Mouse (Mus musculus) forebrain, embryonic 13.5 days (tissue): Measurements from ENCODE around the gene Pax2. TPM values are rescaled to one million over a fixed set of nuclear protein-coding genes. Genes with fewer than 3 reads are reported as not detected.

ENCODE experiments used
- ATAC-seq: fragments of 200-750 bp; cut with Nextera tagmentation; 2 replicates; pipeline ENCODE4 v1.8.0; 2017
- H3K27ac ChIP-seq: fragments of 300-500 bp; sonication (generic); 2 replicates; pipeline ENCODE4 v1.5.1; 2015; ENCODE audit warnings: inconsistent platforms, mild to moderate bottlenecking, moderate library complexity
- H3K27me3 ChIP-seq: fragments of 300-500 bp; sonication (generic); 2 replicates; pipeline ENCODE4 v1.6.1; 2015; ENCODE audit warnings: mild to moderate bottlenecking, inconsistent platforms
- H3K36me3 ChIP-seq: fragments of 300-500 bp; sonication (generic); 2 replicates; pipeline ENCODE4 v1.6.1; 2015; ENCODE audit warnings: mild to moderate bottlenecking, inconsistent platforms; ENCODE audit not compliant: poor library complexity, severe bottlenecking
- H3K4me1 ChIP-seq: fragments of 300-500 bp; sonication (generic); 2 replicates; pipeline ENCODE4 v1.6.1; 2015; ENCODE audit warnings: inconsistent platforms
- H3K4me2 ChIP-seq: fragments of 300-500 bp; sonication (generic); 2 replicates; pipeline ENCODE4 v1.6.1; 2015; ENCODE audit warnings: inconsistent platforms, mild to moderate bottlenecking, moderate library complexity
- H3K4me3 ChIP-seq: fragments of 300-500 bp; sonication (generic); 2 replicates; pipeline ENCODE4 v1.5.1; 2015; ENCODE audit warnings: mild to moderate bottlenecking, inconsistent platforms
- H3K9ac ChIP-seq: fragments of 300-500 bp; sonication (generic); 2 replicates; pipeline ENCODE4 v1.6.1; 2015; ENCODE audit warnings: mild to moderate bottlenecking, inconsistent platforms
- H3K9me3 ChIP-seq: fragments of 300-500 bp; sonication (generic); replicated peaks from 2 replicates; pipeline ENCODE4 v1.6.1; 2016; ENCODE audit warnings: inconsistent platforms
- WGBS: fragments of 180-500 bp; shearing (Covaris S2); methylation state at CpG from one replicate; pipeline ENCODE4 v1.1.7; 2015; 5-methylcytosine and 5-hydroxymethylcytosine counted together
- polyA plus RNA-seq: library from polyadenylated mRNA; unstranded; fragments of >200 nt; fragmentation: Nextera tagmentation; extraction: Ambion mirVana; gene quantifications from 2 replicates; pipeline ENCODE4 v1.2.1, GENCODE M21; 2015

Gene Pax2
- polyA plus RNA-seq, 1 experiment from 2014 or later: 0.05 TPM

GRCm38 (mm10) chr19:44799156-44799555 is 43.3 kb downstream of the Pax2 start:
- Histone ChIP-seq H3K36me3 (no peaks in the 10 kb centered on the region), H3K4me1 (peaks cover 32% of the 10 kb centered on the region), H3K4me3 (no peak overlapping the region), H3K4me2 (no peak overlapping the region), H3K9me3 (no peaks in the 10 kb centered on the region), H3K27me3 (peaks cover 8% of the 10 kb centered on the region; the same call in 1 of the 2 replicates), H3K9ac (no peak overlapping the region), H3K27ac (no peak overlapping the region)
- no peak for ATAC-seq
- 85% methylated on average over 5 of the region's 5 CpGs for WGBS

DNA sequence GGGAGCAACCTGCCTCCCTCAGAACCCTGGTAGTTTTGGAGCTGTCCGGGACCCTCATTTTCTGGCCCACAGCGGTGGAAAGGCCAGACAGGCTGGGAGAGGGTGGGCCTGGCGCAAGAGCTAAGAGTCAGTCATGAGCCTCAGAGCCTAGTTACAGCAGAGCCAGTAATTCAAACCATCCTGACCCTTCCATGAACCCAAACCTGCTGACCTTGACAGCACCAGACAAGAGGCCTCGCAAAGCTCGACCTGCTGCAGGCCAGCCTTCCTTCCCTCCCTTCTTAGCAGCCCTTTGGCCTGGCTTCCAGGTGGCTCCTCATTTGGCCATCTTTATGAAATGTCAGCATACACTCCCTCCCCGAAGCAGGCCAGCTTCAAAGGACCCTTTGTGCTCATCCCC is 44.5 kb downstream of the Pax2 start:
- 71% methylated on average over 6 of the region's 6 CpGs for WGBS
- Histone ChIP-seq H3K9ac (no peak overlapping the region), H3K27ac (no peak overlapping the region), H3K9me3 (no peaks in the 10 kb centered on the region), H3K4me3 (no peak overlapping the region), H3K4me1 (peaks cover 32% of the 10 kb centered on the region), H3K36me3 (no peaks in the 10 kb centered on the region), H3K4me2 (no peak overlapping the region), H3K27me3 (peaks cover 10% of the 10 kb centered on the region; the same call in 1 of the 2 replicates)
- ATAC-seq: no peak

DNA sequence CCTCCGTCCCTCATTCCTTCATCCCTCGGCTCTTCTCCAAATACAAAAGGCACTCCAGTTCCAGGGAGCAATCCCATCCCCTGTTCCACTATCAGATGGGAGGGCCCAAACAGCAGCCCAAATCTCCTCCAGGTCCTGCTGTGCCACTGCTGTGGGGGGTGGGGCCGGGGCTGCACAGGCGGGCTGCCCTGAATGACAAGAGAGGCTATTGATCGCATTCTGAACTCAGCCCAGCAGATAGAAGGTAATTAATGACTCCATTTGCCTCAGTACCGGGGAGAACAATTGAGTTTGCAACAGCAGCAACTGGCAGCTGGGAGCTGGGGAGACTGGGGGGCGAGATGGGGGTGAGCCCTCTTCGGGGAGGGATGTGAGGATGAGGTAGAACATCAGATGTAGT is 52.9 kb downstream of the Pax2 start:
- Histone ChIP-seq H3K4me2 (peak overlapping the region; percentile 16; the same call in 1 of the 2 replicates), H3K27me3 (peaks cover 30% of the 10 kb centered on the region), H3K9me3 (no peaks in the 10 kb centered on the region), H3K36me3 (no peaks in the 10 kb centered on the region), H3K4me1 (peaks cover 14% of the 10 kb centered on the region), H3K27ac (no peak overlapping the region), H3K9ac (no peak overlapping the region; the same call in 1 of the 2 replicates), H3K4me3 (no peak overlapping the region)
- 2% methylated on average over 8 of the region's 8 CpGs for WGBS
- no peak for ATAC-seq

DNA sequence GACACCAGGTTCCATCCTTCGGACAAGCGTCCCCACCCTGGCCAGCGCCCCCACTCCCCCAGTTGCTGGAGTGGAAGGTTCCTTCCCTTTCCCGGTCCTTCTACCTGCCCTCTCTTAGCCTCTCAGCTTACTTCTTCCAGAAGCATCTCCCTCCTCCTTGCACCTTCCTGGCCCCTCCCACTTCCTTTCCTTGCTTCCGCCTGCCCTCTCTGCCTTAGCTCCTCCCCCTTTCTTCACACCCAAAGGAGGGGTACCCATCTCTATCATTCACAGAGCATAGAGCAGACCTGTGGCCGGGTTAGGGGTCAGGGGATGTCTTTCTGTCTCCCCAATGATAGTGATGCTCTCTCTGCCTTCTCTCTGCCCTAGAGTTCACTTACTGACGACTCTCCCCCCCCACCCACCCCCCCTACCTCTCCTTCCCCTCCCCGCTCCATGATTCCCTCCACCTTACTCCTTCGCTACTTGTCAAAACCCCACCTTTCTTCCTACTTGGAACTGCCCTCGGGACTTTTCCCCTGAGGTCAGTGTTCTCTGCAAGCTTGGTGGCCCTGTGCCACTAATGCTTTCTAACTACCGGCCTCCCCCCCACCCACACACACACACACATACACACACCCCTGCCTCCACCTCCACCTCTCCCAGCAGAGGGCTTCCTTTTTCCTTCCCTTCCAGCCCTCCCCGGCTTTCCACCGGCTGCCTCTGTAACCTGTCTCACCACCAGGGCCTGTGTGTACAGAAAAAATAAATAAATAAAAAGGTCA is 57.0 kb downstream of the Pax2 start:
- Histone ChIP-seq H3K27me3 (peaks cover 33% of the 10 kb centered on the region; the same call in 1 of the 2 replicates), H3K36me3 (no peaks in the 10 kb centered on the region), H3K27ac (no peak overlapping the region), H3K4me1 (peaks cover 29% of the 10 kb centered on the region), H3K4me2 (no peak overlapping the region), H3K9me3 (no peaks in the 10 kb centered on the region), H3K4me3 (no peak overlapping the region), H3K9ac (no peak overlapping the region)
- 70% methylated on average over 13 of the region's 13 CpGs for WGBS
- ATAC-seq: no peak

DNA sequence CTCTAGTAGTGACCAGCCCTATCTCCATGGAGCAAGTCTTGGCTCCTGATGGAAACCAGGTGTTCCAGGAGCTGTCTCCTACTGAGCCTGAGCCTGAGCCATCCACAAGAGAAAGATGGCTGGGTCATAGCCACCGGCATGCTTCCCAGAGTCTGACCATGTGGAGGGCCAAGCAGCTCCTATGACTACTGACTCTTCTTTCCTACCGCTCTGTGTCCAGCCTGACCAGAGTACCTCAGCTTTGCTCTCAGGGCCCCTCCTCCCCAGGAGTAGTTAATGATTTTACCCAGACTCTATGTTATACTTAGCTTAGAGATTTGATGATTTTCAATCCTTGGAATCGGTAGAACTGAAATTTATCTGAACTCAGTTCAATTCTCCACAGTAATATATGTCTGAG is 59.3 kb downstream of the Pax2 start:
- Histone ChIP-seq H3K9ac (no peak overlapping the region), H3K27me3 (peaks cover 32% of the 10 kb centered on the region; the same call in 1 of the 2 replicates), H3K36me3 (no peaks in the 10 kb centered on the region), H3K4me3 (no peak overlapping the region), H3K4me1 (peaks cover 27% of the 10 kb centered on the region), H3K4me2 (no peak overlapping the region), H3K9me3 (no peaks in the 10 kb centered on the region), H3K27ac (no peak overlapping the region)
- ATAC-seq: no peak
- 97% methylated on average over 3 of the region's 3 CpGs for WGBS

GRCm38 (mm10) chr19:44817403-44818128 is 61.7 kb downstream of the Pax2 start:
- Histone ChIP-seq H3K9ac (no peak overlapping the region), H3K4me3 (no peak overlapping the region), H3K4me2 (no peak overlapping the region), H3K4me1 (peaks cover 29% of the 10 kb centered on the region), H3K27me3 (peaks cover 36% of the 10 kb centered on the region), H3K27ac (no peak overlapping the region), H3K9me3 (no peaks in the 10 kb centered on the region), H3K36me3 (no peaks in the 10 kb centered on the region)
- WGBS: 27% methylated on average over 14 of the region's 14 CpGs
- ATAC-seq: no peak

DNA sequence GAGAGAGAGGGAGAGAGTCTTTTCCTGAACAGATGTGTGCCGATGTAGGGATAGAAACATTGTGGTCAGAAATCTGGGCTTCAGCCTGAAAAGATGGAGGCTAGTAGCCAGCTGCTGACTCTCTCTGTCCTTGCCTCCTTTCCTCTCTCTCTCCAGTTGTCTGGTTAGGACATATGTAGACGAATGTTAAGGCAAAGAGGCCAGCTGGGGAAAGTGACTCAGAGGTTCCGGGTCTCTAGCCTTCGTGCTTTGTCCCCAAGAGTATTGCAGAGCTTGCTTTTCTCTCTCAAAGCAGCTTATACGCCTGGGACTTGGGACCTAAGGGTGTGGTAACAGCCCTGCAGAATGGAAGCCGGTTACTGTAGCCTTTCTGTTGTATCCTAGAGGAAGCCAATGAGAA is 62.8 kb downstream of the Pax2 start:
- 72% methylated on average over 6 of the region's 6 CpGs for WGBS
- H3K27me3 ChIP-seq: peaks cover 43% of the 10 kb centered on the region
- no peaks in the 10 kb centered on the region for H3K9me3 ChIP-seq
- no peaks in the 10 kb centered on the region for H3K36me3 ChIP-seq
- peaks cover 29% of the 10 kb centered on the region for H3K4me1 ChIP-seq
- ATAC-seq: no peak
- H3K4me2 ChIP-seq: no peak overlapping the region
- no peak overlapping the region for H3K4me3 ChIP-seq
- no peak overlapping the region for H3K27ac ChIP-seq
- no peak overlapping the region for H3K9ac ChIP-seq

- Histone ChIP-seq H3K27me3 (peaks cover 56% of the 10 kb centered on the region), H3K4me3 (no peak overlapping the region), H3K27ac (no peak overlapping the region), H3K9ac (no peak overlapping the region), H3K9me3 (no peaks in the 10 kb centered on the region), H3K4me2 (no peak overlapping the region), H3K4me1 (peaks cover 27% of the 10 kb centered on the region), H3K36me3 (no peaks in the 10 kb centered on the region)
- WGBS: 79% methylated on average over 3 of the region's 3 CpGs
- no peak for ATAC-seq
These were observed 65.7 kb downstream of the Pax2 start for GRCm38 (mm10) chr19:44821581-44821980.

- peaks cover 20% of the 10 kb centered on the region for H3K4me1 ChIP-seq
- WGBS: 73% methylated on average over 5 of the region's 5 CpGs
- H3K4me3 ChIP-seq: no peak overlapping the region
- H3K4me2 ChIP-seq: no peak overlapping the region
- no peak overlapping the region for H3K9ac ChIP-seq
- H3K27me3 ChIP-seq: peaks cover 56% of the 10 kb centered on the region
- H3K27ac ChIP-seq: no peak overlapping the region
- H3K9me3 ChIP-seq: no peaks in the 10 kb centered on the region
- no peak for ATAC-seq
- H3K36me3 ChIP-seq: no peaks in the 10 kb centered on the region
These were observed 66.5 kb downstream of the Pax2 start for GRCm38 (mm10) chr19:44822295-44822694.

GRCm38 (mm10) chr19:44823657-44824056 is 67.8 kb downstream of the Pax2 start:
- WGBS: 59% methylated on average over 3 of the region's 3 CpGs
- Histone ChIP-seq H3K9me3 (no peaks in the 10 kb centered on the region), H3K9ac (no peak overlapping the region), H3K36me3 (no peaks in the 10 kb centered on the region), H3K27me3 (peaks cover 62% of the 10 kb centered on the region), H3K4me2 (no peak overlapping the region), H3K27ac (no peak overlapping the region), H3K4me1 (peaks cover 8% of the 10 kb centered on the region), H3K4me3 (no peak overlapping the region)
- no peak for ATAC-seq

DNA sequence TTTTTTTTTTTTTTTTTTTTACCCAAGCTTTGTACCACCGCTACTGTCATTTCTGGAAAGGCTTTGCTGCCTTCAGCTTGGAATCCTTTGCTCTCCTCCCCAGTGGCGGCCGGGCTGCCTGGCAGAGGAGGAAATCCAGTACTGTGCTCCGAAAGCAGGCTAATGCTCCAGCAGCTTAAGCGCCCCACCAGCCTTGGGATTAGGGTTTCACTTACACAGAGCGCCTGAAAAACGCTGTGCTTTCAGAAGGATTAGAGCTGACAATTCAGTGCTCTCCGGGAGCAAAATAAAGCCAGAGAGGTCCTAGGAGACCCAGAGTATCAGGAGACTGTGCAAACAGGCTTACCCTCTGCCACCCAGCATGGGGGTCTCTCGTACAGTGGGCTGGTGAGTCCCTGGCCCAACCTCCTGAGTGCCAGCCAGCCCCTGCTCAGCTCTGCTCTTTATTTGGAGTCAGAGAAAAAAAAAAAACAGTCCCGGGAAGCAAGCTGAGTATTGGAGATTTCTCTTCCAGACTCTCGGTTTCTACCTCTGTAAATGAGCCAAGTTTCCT is 69.4 kb downstream of the Pax2 start:
- no peak for ATAC-seq
- Histone ChIP-seq H3K4me3 (no peak overlapping the region), H3K36me3 (no peaks in the 10 kb centered on the region), H3K27ac (no peak overlapping the region), H3K9me3 (no peaks in the 10 kb centered on the region), H3K4me2 (no peak overlapping the region), H3K9ac (no peak overlapping the region), H3K4me1 (peaks cover under 1% of the 10 kb centered on the region; the same call in 1 of the 2 replicates), H3K27me3 (peaks cover 58% of the 10 kb centered on the region)
- 3% methylated on average over 11 of the region's 11 CpGs for WGBS

DNA sequence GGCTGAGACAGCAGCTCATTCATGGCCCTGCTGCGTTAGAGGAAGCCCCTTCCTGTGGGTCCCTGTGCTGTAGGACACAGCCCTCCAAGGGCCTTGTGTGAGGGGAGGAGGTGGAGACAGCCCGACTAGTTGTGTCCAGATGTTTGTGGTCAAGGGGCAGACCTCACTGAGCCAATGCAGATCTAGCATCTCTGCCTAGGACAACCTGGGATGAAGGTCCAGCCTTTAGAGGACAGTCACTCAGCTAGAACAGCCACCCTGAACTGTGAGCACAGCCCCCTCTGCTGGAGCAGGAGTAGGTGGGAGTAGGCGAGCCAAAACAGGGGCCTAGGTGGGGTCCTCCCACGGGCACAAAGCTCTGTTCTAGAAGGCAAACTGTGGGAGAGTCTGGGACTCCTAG is 70.0 kb downstream of the Pax2 start:
- 14% methylated on average over 4 of the region's 4 CpGs for WGBS
- Histone ChIP-seq H3K9me3 (no peaks in the 10 kb centered on the region), H3K9ac (no peak overlapping the region), H3K4me2 (no peak overlapping the region), H3K4me3 (no peak overlapping the region), H3K4me1 (no peaks in the 10 kb centered on the region), H3K36me3 (no peaks in the 10 kb centered on the region), H3K27me3 (peaks cover 55% of the 10 kb centered on the region), H3K27ac (no peak overlapping the region)
- ATAC-seq: no peak
